Mouse (Mus musculus): ENCODE data around the gene Dock4. TPM values are rescaled to one million over a fixed set of nuclear protein-coding genes. Genes with fewer than 3 reads are reported as not detected.
A peak's percentile ranks its signal among the peaks of the same experiment; 100 is the strongest.

Gene Dock4
- polyA plus RNA-seq, 1 experiment from 2014 or later, result 0.61 TPM

- no peaks in the 10 kb centered on the region for H3K9me3 ChIP-seq (replicated peaks)
- WGBS (ENCODE audit: insufficient replicate concordance), result 32% methylated on average over 2 of the region's 2 CpGs
- no peak overlapping the region for H3K4me2 ChIP-seq
- ATAC-seq (ENCODE audit: low read depth) (no peak), DNase-seq (no peak)
- no peaks in the 10 kb centered on the region for H3K4me1 ChIP-seq (replicated peaks)
- no peak overlapping the region for H3K27ac ChIP-seq
- H3K4me3 ChIP-seq (replicated peaks), result no peak overlapping the region
- no peaks in the 10 kb centered on the region for H3K27me3 ChIP-seq
- no peak overlapping the region for H3K9ac ChIP-seq
- H3K36me3 ChIP-seq, result no peaks in the 10 kb centered on the region
Observed at GRCm38 (mm10) chr12:40463828-40464227, 18.1 kb downstream of the Dock4 start.

GRCm38 (mm10) chr12:40464282-40464681, 18.5 kb downstream of the Dock4 start:
- no peaks in the 10 kb centered on the region for H3K9me3 ChIP-seq (replicated peaks)
- H3K9ac ChIP-seq, result no peak overlapping the region
- H3K4me3 ChIP-seq (replicated peaks), result no peak overlapping the region
- H3K27me3 ChIP-seq, result no peaks in the 10 kb centered on the region
- H3K36me3 ChIP-seq, result no peaks in the 10 kb centered on the region
- no peak overlapping the region for H3K4me2 ChIP-seq
- 69% methylated on average over 6 of the region's 6 CpGs for WGBS (ENCODE audit: insufficient replicate concordance)
- DNase-seq (no peak), ATAC-seq (ENCODE audit: low read depth) (no peak)
- no peaks in the 10 kb centered on the region for H3K4me1 ChIP-seq (replicated peaks)
- H3K27ac ChIP-seq, result no peak overlapping the region

GRCm38 (mm10) chr12:40468235-40468634, 22.5 kb downstream of the Dock4 start:
- Histone ChIP-seq H3K4me3 (replicated peaks) (no peak overlapping the region), H3K27ac (no peak overlapping the region), H3K4me2 (no peak overlapping the region), H3K9me3 (replicated peaks) (no peaks in the 10 kb centered on the region), H3K36me3 (no peaks in the 10 kb centered on the region), H3K9ac (no peak overlapping the region), H3K27me3 (no peaks in the 10 kb centered on the region), H3K4me1 (replicated peaks) (no peaks in the 10 kb centered on the region)
- DNase-seq (no peak), ATAC-seq (ENCODE audit: low read depth) (no peak)
- WGBS (ENCODE audit: insufficient replicate concordance), result 77% methylated on average over 4 of the region's 4 CpGs

- WGBS (ENCODE audit: insufficient replicate concordance), result 51% methylated on average over 5 of the region's 5 CpGs
- no peaks in the 10 kb centered on the region for H3K27me3 ChIP-seq
- H3K9me3 ChIP-seq (replicated peaks), result no peaks in the 10 kb centered on the region
- H3K4me3 ChIP-seq (replicated peaks), result no peak overlapping the region
- no peak overlapping the region for H3K4me2 ChIP-seq
- H3K9ac ChIP-seq, result no peak overlapping the region
- no peaks in the 10 kb centered on the region for H3K4me1 ChIP-seq (replicated peaks)
- H3K36me3 ChIP-seq, result no peaks in the 10 kb centered on the region
- H3K27ac ChIP-seq, result no peak overlapping the region
- no peak for DNase-seq
- no peak for ATAC-seq (ENCODE audit: low read depth)
Observed at GRCm38 (mm10) chr12:40469009-40469408, 23.3 kb downstream of the Dock4 start.

DNA sequence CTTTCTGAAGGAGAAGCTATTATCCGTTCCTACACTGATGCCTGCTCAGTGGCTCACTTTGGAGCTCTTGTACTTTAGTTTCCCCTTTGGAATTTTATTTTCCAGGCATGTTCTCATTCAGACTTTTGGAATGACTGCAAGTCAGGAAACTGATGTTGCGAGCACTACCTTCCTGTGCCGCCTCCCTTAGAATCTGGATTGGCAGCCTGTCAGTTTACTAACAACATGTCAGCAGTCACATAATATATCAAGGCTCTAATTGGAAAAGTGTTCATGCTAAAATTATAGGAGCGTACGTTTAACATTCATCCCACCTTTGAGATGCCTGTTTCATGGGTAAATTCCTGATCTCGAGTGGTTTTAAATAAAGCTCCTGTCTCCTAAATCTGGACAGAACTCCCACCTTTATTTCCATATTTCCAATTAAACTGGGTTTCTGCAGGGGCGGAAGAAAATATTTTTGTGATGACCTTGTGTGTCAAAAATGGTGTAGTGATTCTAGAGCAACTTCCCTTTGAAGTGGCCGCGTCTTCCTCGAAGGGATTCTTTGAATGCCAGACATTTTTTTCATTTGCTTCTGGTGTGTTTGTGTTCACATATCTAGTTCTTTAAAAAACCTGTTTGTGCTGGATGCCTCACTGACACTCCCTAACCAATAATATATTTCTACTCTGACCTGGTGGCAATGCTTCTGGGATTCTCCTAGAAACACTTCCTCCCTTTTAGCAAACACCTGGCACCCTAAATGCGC, 26.1 kb downstream of the Dock4 start:
- no peaks in the 10 kb centered on the region for H3K4me1 ChIP-seq (replicated peaks)
- ATAC-seq (ENCODE audit: low read depth) (no peak), DNase-seq (no peak)
- no peaks in the 10 kb centered on the region for H3K36me3 ChIP-seq
- H3K9me3 ChIP-seq (replicated peaks), result no peaks in the 10 kb centered on the region
- no peak overlapping the region for H3K4me3 ChIP-seq (replicated peaks)
- no peaks in the 10 kb centered on the region for H3K27me3 ChIP-seq
- H3K9ac ChIP-seq, result no peak overlapping the region
- 45% methylated on average over 11 of the region's 11 CpGs for WGBS (ENCODE audit: insufficient replicate concordance)
- H3K4me2 ChIP-seq, result 0 out of 2 replicates have a peak overlapping the region, but pooled peaks have one; percentile 17
- no peak overlapping the region for H3K27ac ChIP-seq

DNA sequence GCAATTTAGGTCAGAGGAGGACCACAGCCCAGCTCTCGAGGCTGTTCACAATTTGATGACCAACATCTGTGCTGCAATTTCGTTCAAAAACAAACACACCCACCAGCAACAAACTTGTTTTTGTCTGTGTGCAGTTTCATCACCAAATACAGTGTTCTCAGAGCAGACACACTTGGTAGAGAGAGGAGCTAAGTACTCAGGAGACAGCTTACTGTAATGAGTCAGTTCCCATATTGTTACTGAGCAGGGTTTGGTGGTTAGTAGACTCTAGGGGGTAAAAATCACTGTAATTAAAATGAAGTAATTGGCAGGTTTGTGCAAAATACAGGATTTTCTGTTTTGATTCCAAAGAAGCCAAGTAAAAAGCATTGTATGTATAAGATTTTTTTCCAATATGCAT, 28.0 kb downstream of the Dock4 start:
- Histone ChIP-seq H3K4me3 (replicated peaks) (no peak overlapping the region), H3K36me3 (no peaks in the 10 kb centered on the region), H3K27ac (no peak overlapping the region), H3K4me2 (no peak overlapping the region), H3K27me3 (no peaks in the 10 kb centered on the region), H3K9me3 (replicated peaks) (no peaks in the 10 kb centered on the region), H3K4me1 (replicated peaks) (no peaks in the 10 kb centered on the region), H3K9ac (no peak overlapping the region)
- WGBS (ENCODE audit: insufficient replicate concordance), result 32% methylated on average over 2 of the region's 2 CpGs
- DNase-seq (no peak), ATAC-seq (ENCODE audit: low read depth) (no peak)

GRCm38 (mm10) chr12:40477621-40478452, 32.1 kb downstream of the Dock4 start:
- Histone ChIP-seq H3K27me3 (no peaks in the 10 kb centered on the region), H3K36me3 (no peaks in the 10 kb centered on the region), H3K9ac (no peak overlapping the region), H3K9me3 (replicated peaks) (no peaks in the 10 kb centered on the region), H3K27ac (no peak overlapping the region), H3K4me1 (replicated peaks) (no peaks in the 10 kb centered on the region), H3K4me2 (no peak overlapping the region), H3K4me3 (replicated peaks) (no peak overlapping the region)
- ATAC-seq (ENCODE audit: low read depth) (no peak), DNase-seq (no peak)
- 48% methylated on average over 8 of the region's 8 CpGs for WGBS (ENCODE audit: insufficient replicate concordance)

DNA sequence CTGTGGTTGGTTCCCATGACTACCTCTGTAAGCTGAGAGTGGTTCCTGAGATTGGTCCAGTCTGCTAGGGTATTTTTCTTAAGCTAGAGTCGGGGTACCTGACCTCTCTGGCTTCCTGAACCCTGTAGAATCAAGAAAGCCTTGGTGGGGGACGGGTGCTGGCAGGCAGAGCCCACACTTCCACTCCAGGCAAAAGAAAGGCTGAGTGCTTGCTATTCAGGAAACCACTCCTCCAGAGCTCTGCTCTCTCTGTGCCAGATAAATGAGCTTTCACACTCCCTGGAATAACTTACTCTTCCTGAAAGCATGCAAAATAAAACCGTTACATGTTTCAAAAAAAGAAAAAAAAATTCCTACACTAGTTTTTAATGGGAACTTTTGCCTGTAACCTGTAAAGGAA, 38.5 kb downstream of the Dock4 start:
- WGBS (ENCODE audit: insufficient replicate concordance), result 18% methylated on average over 3 of the region's 3 CpGs
- no peak overlapping the region for H3K27ac ChIP-seq
- no peaks in the 10 kb centered on the region for H3K27me3 ChIP-seq
- H3K36me3 ChIP-seq, result no peaks in the 10 kb centered on the region
- no peak overlapping the region for H3K9ac ChIP-seq
- H3K4me1 ChIP-seq (replicated peaks), result no peaks in the 10 kb centered on the region
- no peak overlapping the region for H3K4me3 ChIP-seq (replicated peaks)
- ATAC-seq (ENCODE audit: low read depth) (no peak), DNase-seq (no peak)
- H3K4me2 ChIP-seq, result no peak overlapping the region
- no peaks in the 10 kb centered on the region for H3K9me3 ChIP-seq (replicated peaks)

- Histone ChIP-seq H3K36me3 (no peaks in the 10 kb centered on the region), H3K27me3 (no peaks in the 10 kb centered on the region), H3K4me3 (replicated peaks) (no peak overlapping the region), H3K9me3 (replicated peaks) (no peaks in the 10 kb centered on the region), H3K4me1 (replicated peaks) (no peaks in the 10 kb centered on the region), H3K27ac (no peak overlapping the region), H3K4me2 (no peak overlapping the region), H3K9ac (no peak overlapping the region)
- DNase-seq, result no peak
- 66% methylated on average over 1 of the region's 1 CpGs for WGBS (ENCODE audit: insufficient replicate concordance)
- no peak for ATAC-seq (ENCODE audit: low read depth)
Observed at GRCm38 (mm10) chr12:40485210-40485609, 39.5 kb downstream of the Dock4 start.

GRCm38 (mm10) chr12:40486047-40486837, 40.5 kb downstream of the Dock4 start:
- no peak overlapping the region for H3K4me3 ChIP-seq (replicated peaks)

DNA sequence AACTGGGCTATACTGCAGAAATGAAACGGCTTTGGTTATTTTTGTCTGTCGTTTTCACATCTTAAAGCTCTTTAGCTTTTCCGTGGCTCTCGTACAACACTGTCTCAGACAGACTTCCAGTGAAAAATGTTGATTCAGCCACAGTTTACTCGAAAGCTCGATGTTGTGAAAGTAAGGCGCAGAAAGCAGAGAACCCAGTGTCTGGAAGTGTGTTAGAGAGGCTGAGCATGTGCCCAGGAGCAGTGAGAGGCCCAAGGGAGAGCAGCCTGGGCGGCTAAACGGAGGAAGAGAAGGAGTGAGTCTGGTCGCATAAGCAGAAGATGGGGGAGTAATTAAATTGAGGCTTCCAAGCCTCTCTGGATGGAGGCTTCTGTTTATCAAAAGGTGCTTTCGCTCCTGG, 50.6 kb downstream of the Dock4 start:
- Histone ChIP-seq H3K36me3 (no peaks in the 10 kb centered on the region), H3K4me2 (no peak overlapping the region), H3K4me3 (replicated peaks) (no peak overlapping the region), H3K9ac (no peak overlapping the region), H3K27ac (no peak overlapping the region), H3K4me1 (replicated peaks) (peaks cover 3% of the 10 kb centered on the region; the same call in 1 of the 2 replicates), H3K9me3 (replicated peaks) (no peaks in the 10 kb centered on the region), H3K27me3 (no peaks in the 10 kb centered on the region)
- ATAC-seq (ENCODE audit: low read depth), result no peak
- 58% methylated on average over 11 of the region's 11 CpGs for WGBS (ENCODE audit: insufficient replicate concordance)
- DNase-seq, result no peak

More at GRCm38 (mm10) chr12:40486047-40486837, 40.5 kb downstream of the Dock4 start:
- ATAC-seq (ENCODE audit: low read depth) (no peak), DNase-seq (no peak)
- Histone ChIP-seq H3K4me1 (replicated peaks) (no peaks in the 10 kb centered on the region), H3K36me3 (no peaks in the 10 kb centered on the region), H3K4me2 (no peak overlapping the region), H3K27me3 (no peaks in the 10 kb centered on the region), H3K9me3 (replicated peaks) (no peaks in the 10 kb centered on the region), H3K27ac (no peak overlapping the region; the same call in 1 of the 2 replicates), H3K9ac (no peak overlapping the region)
- 61% methylated on average over 12 of the region's 12 CpGs for WGBS (ENCODE audit: insufficient replicate concordance)

All from liver, embryonic 13.5 days (tissue).